Mouse (Mus musculus): ENCODE data around the gene Mettl13. TPM values are rescaled to one million over a fixed set of nuclear protein-coding genes. Genes with fewer than 3 reads are reported as not detected.

Mettl13 gene
- total RNA-seq, 1 experiment from 2014 or later: 12.3 TPM

DNA sequence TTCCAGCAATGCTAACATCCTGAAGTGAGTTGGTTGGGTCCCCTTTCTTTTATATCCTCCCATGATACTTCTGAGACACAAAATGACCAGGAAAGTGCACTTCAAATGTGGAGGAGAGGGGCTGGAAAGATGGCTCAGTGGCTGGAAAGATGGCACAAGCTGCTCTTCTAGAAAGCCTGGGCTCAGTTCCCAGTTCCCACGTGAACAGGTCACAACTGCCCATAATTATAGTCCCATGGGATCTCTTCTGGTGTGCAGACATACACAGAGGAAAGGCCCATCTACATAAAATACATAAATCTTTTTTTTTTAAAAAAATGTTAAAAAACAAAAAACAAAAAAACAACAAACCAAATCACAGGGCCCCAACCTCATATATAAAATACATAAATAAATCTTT, 5.1 kb downstream of the Mettl13 start:
- no peak for ATAC-seq (replicated peaks; ENCODE audit: insufficient number of reproducible peaks, low FRiP score, low TSS enrichment, poor library complexity, severe bottlenecking)

DNA sequence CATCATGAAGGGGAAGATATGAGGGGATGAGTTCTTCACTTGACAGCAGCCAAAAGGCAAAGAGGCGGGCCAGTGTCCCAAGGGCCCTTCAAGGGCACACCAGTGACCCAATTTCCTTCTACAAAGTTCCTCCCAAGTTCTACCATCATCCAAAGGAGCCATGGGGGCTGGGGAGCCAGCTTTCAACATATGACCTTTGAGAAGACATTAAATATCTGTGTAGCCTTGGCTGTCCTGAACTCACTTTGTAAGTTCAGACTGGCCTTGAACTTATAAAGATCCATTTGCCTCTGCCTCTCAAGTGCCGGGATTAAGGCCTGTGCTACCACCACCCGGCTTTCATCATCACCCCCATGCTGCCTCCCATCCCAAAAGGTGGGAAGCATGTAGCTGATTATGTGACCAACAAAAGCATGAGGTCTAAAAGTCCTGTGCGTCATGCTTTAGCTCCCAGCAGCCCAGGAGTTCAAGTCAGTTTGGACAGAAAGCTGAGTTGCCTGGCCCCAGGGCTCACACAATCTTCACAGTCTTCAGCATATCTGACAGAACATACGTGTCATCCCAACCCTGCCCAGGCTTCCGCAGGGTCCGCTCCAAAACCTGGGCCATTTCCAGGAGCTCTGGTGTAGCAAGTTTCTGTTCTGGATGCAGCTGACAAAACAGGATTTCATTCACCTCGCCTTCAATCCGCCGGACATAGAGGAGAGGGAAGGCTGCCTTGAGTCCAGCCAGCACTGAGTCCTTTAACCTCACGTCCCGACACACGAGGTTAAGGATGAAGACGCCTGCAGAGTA, 14.4 kb downstream of the Mettl13 start:
- no peak for ATAC-seq (replicated peaks; ENCODE audit: insufficient number of reproducible peaks, low FRiP score, low TSS enrichment, poor library complexity, severe bottlenecking)

DNA sequence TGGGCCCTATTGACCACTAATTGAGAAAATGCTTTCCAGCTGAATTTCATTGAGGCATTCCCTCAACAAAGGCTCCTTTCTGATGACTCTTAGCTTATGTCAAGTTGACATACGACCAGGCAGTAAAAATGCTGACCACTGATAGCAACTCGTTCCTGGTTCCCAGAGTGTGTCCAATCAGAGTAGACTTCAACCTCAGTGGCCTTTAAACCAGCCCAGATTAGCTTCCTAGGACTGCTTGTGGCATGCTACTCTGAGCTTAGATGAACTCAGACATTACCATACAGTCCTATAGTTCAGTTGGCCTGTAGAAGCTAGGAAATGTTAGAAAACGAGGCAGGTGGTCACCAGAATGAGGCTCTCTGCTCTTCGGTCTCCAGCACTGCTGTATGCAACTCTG, 16.0 kb downstream of the Mettl13 start:
- ATAC-seq (replicated peaks; ENCODE audit: insufficient number of reproducible peaks, low FRiP score, low TSS enrichment, poor library complexity, severe bottlenecking): no peak

GRCm38 (mm10) chr1:162531584-162531983, 16.8 kb downstream of the Mettl13 start:
- no peak for ATAC-seq (replicated peaks; ENCODE audit: insufficient number of reproducible peaks, low FRiP score, low TSS enrichment, poor library complexity, severe bottlenecking)

DNA sequence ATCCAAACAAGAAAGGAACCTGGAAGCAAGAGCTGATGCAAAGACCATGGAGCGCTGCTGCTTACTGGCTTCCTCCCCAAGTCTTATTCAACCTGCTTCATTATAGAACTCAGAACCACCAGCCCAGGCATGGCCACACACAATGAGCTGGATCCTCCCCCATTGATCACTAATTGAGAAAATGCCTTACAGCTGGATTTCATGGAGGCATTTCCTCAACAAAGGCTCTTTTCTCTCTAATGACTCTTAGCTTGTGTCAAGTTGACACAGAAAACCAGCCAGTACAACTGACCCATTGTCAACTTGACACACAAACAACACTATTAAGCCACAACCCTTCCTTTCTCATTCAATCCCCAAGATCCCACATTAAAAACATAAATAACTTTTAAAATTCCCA, 17.7 kb downstream of the Mettl13 start:
- ATAC-seq (replicated peaks; ENCODE audit: insufficient number of reproducible peaks, low FRiP score, low TSS enrichment, poor library complexity, severe bottlenecking): no peak

- ATAC-seq (replicated peaks; ENCODE audit: insufficient number of reproducible peaks, low FRiP score, low TSS enrichment, poor library complexity, severe bottlenecking): no peak
Measured at GRCm38 (mm10) chr1:162529651-162530050, 18.7 kb downstream of the Mettl13 start.

DNA sequence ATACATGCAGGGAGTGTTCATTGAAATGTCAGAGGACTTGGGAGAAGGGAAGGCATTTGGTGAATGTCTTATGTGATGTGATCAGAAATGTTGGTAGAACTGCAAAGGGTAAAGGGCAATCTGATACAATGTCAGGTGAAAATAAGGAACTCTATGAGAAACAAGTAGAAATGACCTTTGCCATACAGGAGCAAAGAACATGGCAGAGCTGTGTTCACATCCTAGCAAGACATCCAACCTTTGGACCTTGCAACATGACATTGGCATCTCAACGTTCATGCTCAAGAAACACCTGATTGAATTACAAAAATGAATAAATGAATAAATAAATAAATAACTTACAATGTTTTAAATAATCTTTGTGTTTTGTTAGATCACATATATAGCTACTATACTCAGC, 33.2 kb downstream of the Mettl13 start:
- ATAC-seq (replicated peaks; ENCODE audit: insufficient number of reproducible peaks, low FRiP score, low TSS enrichment, poor library complexity, severe bottlenecking): no peak

- no peak for ATAC-seq (replicated peaks; ENCODE audit: insufficient number of reproducible peaks, low FRiP score, low TSS enrichment, poor library complexity, severe bottlenecking)
Measured at GRCm38 (mm10) chr1:162510013-162510356, 38.4 kb downstream of the Mettl13 start.

GRCm38 (mm10) chr1:162509329-162510012, 38.9 kb downstream of the Mettl13 start:
- no peak for ATAC-seq (replicated peaks; ENCODE audit: insufficient number of reproducible peaks, low FRiP score, low TSS enrichment, poor library complexity, severe bottlenecking)

GRCm38 (mm10) chr1:162508211-162509005, 39.9 kb downstream of the Mettl13 start:
- no peak for ATAC-seq (replicated peaks; ENCODE audit: insufficient number of reproducible peaks, low FRiP score, low TSS enrichment, poor library complexity, severe bottlenecking)

DNA sequence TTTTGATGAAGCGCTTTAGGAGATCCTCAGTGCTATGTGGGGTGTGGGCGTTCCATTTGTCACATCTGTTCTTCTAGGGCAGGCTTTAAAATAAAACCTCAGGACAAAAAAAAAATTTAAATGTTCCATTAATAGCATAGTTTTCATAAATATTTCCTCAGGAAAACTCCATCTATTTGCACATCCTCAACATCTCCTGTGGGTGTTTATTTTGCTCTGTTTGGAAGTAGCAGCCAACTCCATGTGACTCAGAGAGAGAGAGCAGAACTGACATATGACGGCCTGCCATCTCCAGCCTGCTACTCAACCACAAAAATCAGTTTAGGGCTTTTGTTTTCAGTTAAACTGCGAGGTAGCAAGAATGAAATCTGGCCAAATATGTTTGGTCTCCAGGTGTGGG, 41.8 kb downstream of the Mettl13 start:
- no peak for ATAC-seq (replicated peaks; ENCODE audit: insufficient number of reproducible peaks, low FRiP score, low TSS enrichment, poor library complexity, severe bottlenecking)

DNA sequence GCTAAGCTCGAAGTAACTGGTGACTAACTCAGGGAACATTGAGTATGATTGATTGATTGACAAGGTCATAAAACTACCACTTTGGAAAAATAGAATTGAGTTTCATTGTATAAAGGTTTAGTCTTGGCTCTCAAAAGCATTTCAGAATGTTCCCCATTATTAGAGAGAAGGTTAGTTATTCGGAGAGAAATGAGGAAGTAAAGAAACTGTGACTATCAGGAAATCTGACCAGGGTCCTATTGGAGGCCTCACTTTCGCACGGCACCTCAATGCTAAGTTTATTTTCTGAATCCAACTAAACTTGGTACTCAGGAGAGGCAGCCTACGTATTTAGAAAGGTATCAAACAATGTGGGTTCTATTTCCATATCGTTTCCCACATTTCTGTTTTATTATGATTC, 42.7 kb downstream of the Mettl13 start:
- ATAC-seq (replicated peaks; ENCODE audit: insufficient number of reproducible peaks, low FRiP score, low TSS enrichment, poor library complexity, severe bottlenecking): no peak

Other genes with a start within 250 kb of the Mettl13 start
- 0.97 to 1.5 TPM in 2 of 3 replicates, not detected in the other for gene Dnm3, start 70.5 kb downstream of the Mettl13 start, total RNA-seq (2017)
- 94.8 to 131 TPM (median 105 TPM) in 3 replicates for gene Vamp4, start 22.0 kb upstream of the Mettl13 start, total RNA-seq (2017)
- gene Myoc, start 90.6 kb upstream of the Mettl13 start, total RNA-seq (2017): 0.19 to 0.43 TPM in 2 of 3 replicates, not detected in the other
- not detected in 3 replicates for gene Myocos, start 109.7 kb upstream of the Mettl13 start, total RNA-seq (2017)
- gene Prrc2c, start 192.0 kb upstream of the Mettl13 start, total RNA-seq (2017): 113 to 222 TPM (median 142 TPM) in 3 replicates